Mouse (Mus musculus) heart, adult 2 months (tissue): ENCODE results near the gene Rhog. TPM values are rescaled to one million over a fixed set of nuclear protein-coding genes. Genes with fewer than 3 reads are reported as not detected.

Source experiments
- DNase-seq, 2 experiments: peaks; one replicate each; pipeline ENCODE4 v3.0.0; 2021
- H3K27ac ChIP-seq: fragments of 200-600 bp; 2 replicates; pipeline ENCODE4 v1.8.1; 2022
- H3K27me3 ChIP-seq: fragments of 200-500 bp; 2 replicates; pipeline ENCODE4 v1.6.1; 2012; ENCODE audit warnings: mild to moderate bottlenecking, low read length, inconsistent platforms, mixed read lengths; ENCODE audit not compliant: control insufficient read depth, insufficient read depth
- H3K36me3 ChIP-seq: fragments of 200-500 bp; 2 replicates; pipeline ENCODE4 v1.6.1; 2012; ENCODE audit warnings: low read length, inconsistent platforms; ENCODE audit not compliant: control insufficient read depth, insufficient read depth
- H3K4me1 ChIP-seq: fragments of 200-500 bp; 2 replicates; pipeline ENCODE4 v1.6.1; 2011; ENCODE audit warnings: low read length; ENCODE audit not compliant: control insufficient read depth, insufficient read depth
- H3K4me3 ChIP-seq: fragments of 200-600 bp; 2 replicates; pipeline ENCODE4 v1.8.1; 2022
- H3K79me2 ChIP-seq: fragments of 200-500 bp; replicated peaks from 2 replicates; pipeline ENCODE4 v1.6.1; 2012; ENCODE audit warnings: mild to moderate bottlenecking, inconsistent platforms, low read length, moderate library complexity, mixed read lengths; ENCODE audit not compliant: control insufficient read depth, insufficient read depth
- H3K9ac ChIP-seq: fragments of 200-500 bp; 2 replicates; pipeline ENCODE4 v1.6.1; 2012; ENCODE audit warnings: low read depth, mild to moderate bottlenecking, control low read depth, inconsistent platforms, low read length, mixed read lengths
- CTCF ChIP-seq: fragments of 200-600 bp; IDR thresholded peaks from 2 replicates; pipeline ENCODE4 v1.8.1; 2022; ENCODE audit warnings: antibody characterized with exemption, mild to moderate bottlenecking, moderate library complexity
- EP300 ChIP-seq: fragments of 200-500 bp; IDR thresholded peaks from 2 replicates; pipeline ENCODE4 v1.6.1; 2011; ENCODE audit warnings: low read depth, low read length, control low read depth; ENCODE audit not compliant: insufficient read depth
- POLR2A ChIP-seq: fragments of 200-500 bp; IDR thresholded peaks from 2 replicates; pipeline ENCODE4 v1.6.1; 2011; ENCODE audit warnings: mild to moderate bottlenecking, low read depth, low read length, control low read depth; ENCODE audit not compliant: insufficient read depth
- WGBS: fragments of 180-500 bp; shearing (Covaris S2); methylation state at CpG from one replicate; pipeline ENCODE4 v1.1.7; 2018; 5-methylcytosine and 5-hydroxymethylcytosine counted together
- intact Hi-C: fragments of 180-260 bp; cut with DNase I; formaldehyde crosslinking; loops from one replicate; pipeline ENCODE4 v1.15.1; 2025
- polyA plus RNA-seq: library from polyadenylated mRNA; depleted of rRNA; stranded (reverse); fragments of >200 nt; gene quantifications from 2 replicates; pipeline ENCODE4 v1.2.3, GENCODE M21; 2012
- total RNA-seq, 2 experiments: library from RNA; stranded (reverse); gene quantifications; 2 replicates each; pipeline ENCODE4 v1.2.3; 2021

Rhog gene
- total and polyA plus RNA-seq, 3 experiments = 22.4 to 34.2 (median 26.3) TPM

DNA sequence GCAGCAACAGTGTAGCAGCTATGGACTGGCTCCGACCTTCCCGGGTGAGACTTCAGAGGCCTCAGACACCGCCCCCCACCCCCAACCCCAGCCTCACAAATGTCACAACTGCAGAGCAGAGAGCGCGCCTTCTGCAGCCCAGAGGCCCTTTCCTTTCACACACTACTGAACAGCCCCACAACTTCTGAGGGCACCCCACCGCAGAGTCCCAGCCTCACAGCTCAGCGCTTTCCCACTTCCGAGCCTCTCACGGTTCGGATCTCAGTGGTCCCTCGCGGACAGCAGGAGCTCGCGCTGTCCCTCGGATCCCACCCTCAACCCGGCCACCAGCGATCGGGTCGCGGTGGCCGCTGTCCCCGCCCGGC is 6.3 kb downstream of the Rhog start:
- under 1% methylated on average over 22 of the region's 23 CpGs for WGBS
- H3K36me3 ChIP-seq = peaks cover 4% of the 10 kb centered on the region; the same call in 1 of the 2 replicates
- peaks cover 24% of the 10 kb centered on the region for H3K4me1 ChIP-seq
- peak overlapping the region; percentile 78 for H3K4me3 ChIP-seq
- H3K79me2 ChIP-seq = peaks cover 2% of the 10 kb centered on the region
- H3K9ac ChIP-seq = peak overlapping the region; percentile 97
- TF ChIP-seq POLR2A (no peak), CTCF (no peak), EP300 (no peak)
- intact Hi-C loops = no loop called here
- peak overlapping the region; percentile 99 for H3K27ac ChIP-seq
- no peak for DNase-seq
- H3K27me3 ChIP-seq = no peaks in the 10 kb centered on the region

DNA sequence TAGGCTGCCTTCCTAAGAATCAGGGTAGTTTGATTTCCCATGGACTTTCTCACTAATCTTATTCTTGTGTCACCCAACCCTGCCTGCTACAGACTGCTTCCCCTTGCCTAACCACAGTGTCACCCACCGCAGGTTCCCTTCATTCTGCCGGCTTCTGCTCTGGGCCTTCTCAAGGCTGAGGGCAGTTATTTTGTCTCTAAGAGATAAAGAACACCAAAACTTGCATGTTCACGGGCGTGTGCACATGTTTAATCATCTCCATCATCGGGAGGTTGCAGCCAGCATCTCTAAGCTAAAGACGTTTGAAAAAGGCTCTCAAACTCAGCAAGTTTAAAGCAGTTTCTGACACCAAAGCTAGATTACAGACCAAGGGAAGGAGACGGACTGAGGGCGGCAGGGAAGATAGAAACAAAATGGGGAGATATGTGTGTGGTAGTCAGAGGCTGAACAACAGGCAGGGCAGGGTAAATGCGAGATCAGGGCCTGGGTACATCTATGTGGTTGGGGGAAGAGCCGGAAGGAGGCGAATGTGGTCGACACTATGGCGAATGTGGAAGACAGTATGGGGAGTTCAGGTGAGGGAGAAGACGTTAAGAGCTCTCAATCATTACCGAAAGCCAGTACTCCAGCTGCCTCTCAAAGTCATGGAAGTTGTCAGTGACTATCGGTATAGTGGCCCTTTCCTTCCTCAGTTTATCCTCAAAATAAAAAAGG is 7.0 kb downstream of the Rhog start:
- Histone ChIP-seq H3K9ac (peak overlapping the region; percentile 97), H3K79me2 (peaks cover 2% of the 10 kb centered on the region), H3K27me3 (no peaks in the 10 kb centered on the region), H3K4me1 (peaks cover 28% of the 10 kb centered on the region), H3K36me3 (peaks cover 4% of the 10 kb centered on the region; the same call in 1 of the 2 replicates), H3K4me3 (peak overlapping the region; percentile 78), H3K27ac (peak overlapping the region; percentile 99)
- intact Hi-C loops = no loop called here
- WGBS = 16% methylated on average over 16 of the region's 16 CpGs
- no peak for DNase-seq
- TF ChIP-seq POLR2A (no peak), CTCF (no peak), EP300 (no peak)

DNA sequence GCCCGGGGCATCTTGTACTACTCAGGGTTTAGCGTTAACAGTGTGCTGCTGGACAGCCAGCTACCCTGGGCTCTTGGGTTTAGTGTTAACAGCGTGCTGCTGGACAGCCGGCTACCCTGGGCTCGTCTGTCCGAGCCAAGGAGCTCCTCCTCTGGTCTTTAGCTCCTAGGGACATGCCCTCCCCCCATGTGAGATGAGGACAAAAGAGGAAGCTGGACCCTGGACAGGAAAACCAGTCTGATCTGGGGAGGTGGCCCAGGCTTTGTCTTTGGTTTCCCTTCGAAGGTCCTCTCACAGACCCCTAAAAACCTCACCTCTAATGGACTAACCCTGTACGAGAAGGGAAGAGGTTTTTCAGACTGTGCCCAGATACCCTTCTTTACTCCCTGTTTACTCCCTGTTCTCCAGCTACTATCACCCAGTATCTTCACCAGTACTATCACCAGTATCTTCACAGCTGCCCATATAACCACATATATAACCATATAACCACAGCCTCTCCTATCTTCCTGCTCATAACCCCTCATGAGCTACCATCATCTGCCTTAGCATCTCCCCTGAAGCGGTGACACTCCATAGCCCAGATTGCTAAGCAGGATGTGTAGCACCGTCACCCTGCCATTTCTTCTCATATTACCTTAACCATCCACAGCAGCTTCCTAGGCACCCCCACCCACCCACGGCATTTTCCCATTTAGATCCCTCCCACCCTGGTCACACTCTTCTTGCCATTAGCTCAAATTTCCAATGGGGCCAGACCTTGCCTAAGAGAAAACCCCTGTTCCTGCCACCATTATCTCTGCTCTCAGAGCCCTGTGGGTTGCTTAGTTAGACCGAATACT is 8.7 kb downstream of the Rhog start:
- peaks cover 2% of the 10 kb centered on the region for H3K79me2 ChIP-seq
- DNase-seq = peak in 1 of 2 experiments; percentile 57
- H3K4me1 ChIP-seq = peaks cover 36% of the 10 kb centered on the region
- intact Hi-C loops = no loop called here
- H3K4me3 ChIP-seq = peak overlapping the region; percentile 78
- H3K36me3 ChIP-seq = peaks cover 9% of the 10 kb centered on the region
- WGBS = 38% methylated on average over 12 of the region's 12 CpGs
- TF ChIP-seq POLR2A (no peak), CTCF (no peak), EP300 (no peak)
- peak overlapping the region; percentile 77 for H3K27ac ChIP-seq
- H3K9ac ChIP-seq = peak overlapping the region; percentile 52
- no peaks in the 10 kb centered on the region for H3K27me3 ChIP-seq

DNA sequence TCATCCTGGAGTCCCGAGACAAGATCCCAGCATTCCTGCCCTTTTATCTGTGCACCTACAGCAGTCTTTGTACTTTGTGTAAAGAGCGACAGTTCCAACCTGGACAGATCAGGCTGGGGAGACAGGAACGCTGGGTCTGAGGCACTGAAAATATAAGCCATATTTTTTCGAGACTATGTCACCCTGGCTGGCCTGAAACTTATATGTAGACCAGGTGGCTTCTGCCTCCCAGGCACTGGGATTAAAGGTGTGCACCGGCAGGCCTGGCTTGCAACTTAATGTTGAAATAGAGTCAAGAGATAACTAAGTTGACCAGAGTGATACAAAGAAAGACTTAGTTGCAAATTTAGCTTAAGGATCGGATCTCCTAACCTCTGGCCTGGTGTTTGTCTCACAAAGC is 9.6 kb downstream of the Rhog start:
- Histone ChIP-seq H3K9ac (peak overlapping the region; percentile 23; the same call in 1 of the 2 replicates), H3K27me3 (no peaks in the 10 kb centered on the region), H3K36me3 (peaks cover 9% of the 10 kb centered on the region), H3K4me3 (0 out of 2 replicates have a peak overlapping the region, but pooled peaks have one; percentile 6), H3K27ac (peak overlapping the region; percentile 77), H3K4me1 (peaks cover 38% of the 10 kb centered on the region), H3K79me2 (peaks cover 2% of the 10 kb centered on the region)
- 54% methylated on average over 6 of the region's 6 CpGs for WGBS
- TF ChIP-seq EP300 = no peak
- TF ChIP-seq POLR2A = no peak
- no peak for TF ChIP-seq CTCF
- no peak for DNase-seq
- intact Hi-C loops = no loop called here

DNA sequence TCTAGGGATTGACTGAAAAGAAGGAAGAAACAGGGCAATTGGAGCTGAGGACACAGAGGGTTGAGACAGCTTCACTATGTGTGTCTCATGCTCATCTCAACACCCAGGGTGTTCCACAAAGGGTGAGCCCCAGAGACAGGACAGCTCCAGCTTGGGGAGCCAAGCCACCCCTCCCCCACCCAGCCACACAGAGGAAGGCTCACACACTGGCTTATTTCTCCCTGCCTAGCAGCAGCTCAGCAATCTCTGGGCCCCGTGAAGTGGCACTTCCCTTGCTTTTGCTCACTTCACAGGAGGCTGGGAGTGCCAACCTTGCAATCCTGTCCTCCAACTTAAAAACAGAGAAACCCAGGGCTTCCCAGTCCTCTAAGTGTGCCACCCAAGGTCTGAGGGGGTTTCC is 10.1 kb downstream of the Rhog start:
- no peaks in the 10 kb centered on the region for H3K27me3 ChIP-seq
- H3K36me3 ChIP-seq = peaks cover 9% of the 10 kb centered on the region
- H3K9ac ChIP-seq = peak overlapping the region; percentile 27; the same call in 1 of the 2 replicates
- intact Hi-C loops = no loop called here
- H3K4me1 ChIP-seq = peaks cover 38% of the 10 kb centered on the region
- no peak for TF ChIP-seq CTCF
- H3K4me3 ChIP-seq = no peak overlapping the region; the same call in 1 of the 2 replicates
- H3K27ac ChIP-seq = peak overlapping the region; percentile 77
- peaks cover 2% of the 10 kb centered on the region for H3K79me2 ChIP-seq
- peak; percentile 62 to 68 for DNase-seq
- WGBS = 11% methylated on average over 1 of the region's 1 CpGs
